Mouse (Mus musculus) forebrain, embryonic 11.5 days (tissue): Measurements from ENCODE around the gene Kcnk4. TPM values are rescaled to one million over a fixed set of nuclear protein-coding genes. Genes with fewer than 3 reads are reported as not detected.
A peak's percentile ranks its signal among the peaks of the same experiment; 100 is the strongest.

ENCODE experiments used
- ATAC-seq: fragments of 200-750 bp; cut with Nextera tagmentation; replicated peaks from 2 replicates; pipeline ENCODE4 v1.8.0; 2017; ENCODE audit warnings: moderate TSS enrichment; ENCODE audit not compliant: low FRiP score
- DNase-seq: peaks from one replicate; pipeline ENCODE4 v3.0.0-alpha.2; 2017; ENCODE audit warnings: low spot score
- H3K27ac ChIP-seq: fragments of 300-500 bp; sonication (generic); 2 replicates; pipeline ENCODE4 v1.5.1; 2014; ENCODE audit warnings: low read depth, low read length
- H3K27me3 ChIP-seq: fragments of 300-500 bp; sonication (generic); 2 replicates; pipeline ENCODE4 v1.6.1; 2014; ENCODE audit warnings: mild to moderate bottlenecking, low read length, mixed read lengths; ENCODE audit not compliant: control insufficient read depth, insufficient read depth
- H3K36me3 ChIP-seq: fragments of 300-500 bp; sonication (generic); 2 replicates; pipeline ENCODE4 v1.6.1; 2014; ENCODE audit warnings: mild to moderate bottlenecking, low read length, moderate library complexity, mixed read lengths; ENCODE audit not compliant: control insufficient read depth, insufficient read depth
- H3K4me1 ChIP-seq: fragments of 300-500 bp; sonication (generic); replicated peaks from 2 replicates; pipeline ENCODE4 v1.6.1; 2014; ENCODE audit warnings: low read length, mixed read lengths; ENCODE audit not compliant: control insufficient read depth, insufficient read depth
- H3K4me2 ChIP-seq: fragments of 300-500 bp; sonication (generic); 2 replicates; pipeline ENCODE4 v1.6.1; 2014; ENCODE audit warnings: low read depth, mild to moderate bottlenecking, low read length, moderate library complexity, mixed read lengths; ENCODE audit not compliant: severe bottlenecking
- H3K4me3 ChIP-seq: fragments of 300-500 bp; sonication (generic); 2 replicates; pipeline ENCODE4 v1.5.1; 2014; ENCODE audit warnings: low read depth, low read length
- H3K9ac ChIP-seq: fragments of 300-500 bp; sonication (generic); 2 replicates; pipeline ENCODE4 v1.6.1; 2014; ENCODE audit warnings: low read length
- H3K9me3 ChIP-seq: fragments of 300-500 bp; sonication (generic); 2 replicates; pipeline ENCODE4 v1.6.1; 2016; ENCODE audit warnings: low read length, mixed read lengths; ENCODE audit not compliant: control insufficient read depth
- WGBS: fragments of 180-500 bp; shearing (Covaris S2); extraction: QIAGEN DNeasy Blood & Tissue Kit; methylation state at CpG from one replicate; pipeline ENCODE4 v1.1.7; 2014; 5-methylcytosine and 5-hydroxymethylcytosine counted together
- polyA plus RNA-seq: library from polyadenylated mRNA; unstranded; fragments of >200 nt; fragmentation: Nextera tagmentation; extraction: Ambion mirVana; gene quantifications from 2 replicates; pipeline ENCODE4 v1.2.1, GENCODE M21; 2014

Gene Kcnk4
- polyA plus RNA-seq, 1 experiment from 2014 or later, result not detected

GRCm38 (mm10) chr19:6924461-6925306 lies 9.6 kb downstream of the Kcnk4 start:
- H3K4me1 ChIP-seq, result peaks cover 21% of the 10 kb centered on the region; the same call in 1 of the 2 replicates
- no peaks in the 10 kb centered on the region for H3K9me3 ChIP-seq
- DNase-seq (peak; percentile 88), ATAC-seq (no peak)
- peak overlapping the region; percentile 5; the same call in 1 of the 2 replicates for H3K4me3 ChIP-seq
- peaks cover 60% of the 10 kb centered on the region for H3K27me3 ChIP-seq
- WGBS, result 4% methylated on average over 39 of the region's 39 CpGs
- 0 out of 2 replicates have a peak overlapping the region, but pooled peaks have one; percentile 15 for H3K4me2 ChIP-seq
- H3K9ac ChIP-seq, result no peak overlapping the region
- no peak overlapping the region for H3K27ac ChIP-seq
- H3K36me3 ChIP-seq, result no peaks in the 10 kb centered on the region

DNA sequence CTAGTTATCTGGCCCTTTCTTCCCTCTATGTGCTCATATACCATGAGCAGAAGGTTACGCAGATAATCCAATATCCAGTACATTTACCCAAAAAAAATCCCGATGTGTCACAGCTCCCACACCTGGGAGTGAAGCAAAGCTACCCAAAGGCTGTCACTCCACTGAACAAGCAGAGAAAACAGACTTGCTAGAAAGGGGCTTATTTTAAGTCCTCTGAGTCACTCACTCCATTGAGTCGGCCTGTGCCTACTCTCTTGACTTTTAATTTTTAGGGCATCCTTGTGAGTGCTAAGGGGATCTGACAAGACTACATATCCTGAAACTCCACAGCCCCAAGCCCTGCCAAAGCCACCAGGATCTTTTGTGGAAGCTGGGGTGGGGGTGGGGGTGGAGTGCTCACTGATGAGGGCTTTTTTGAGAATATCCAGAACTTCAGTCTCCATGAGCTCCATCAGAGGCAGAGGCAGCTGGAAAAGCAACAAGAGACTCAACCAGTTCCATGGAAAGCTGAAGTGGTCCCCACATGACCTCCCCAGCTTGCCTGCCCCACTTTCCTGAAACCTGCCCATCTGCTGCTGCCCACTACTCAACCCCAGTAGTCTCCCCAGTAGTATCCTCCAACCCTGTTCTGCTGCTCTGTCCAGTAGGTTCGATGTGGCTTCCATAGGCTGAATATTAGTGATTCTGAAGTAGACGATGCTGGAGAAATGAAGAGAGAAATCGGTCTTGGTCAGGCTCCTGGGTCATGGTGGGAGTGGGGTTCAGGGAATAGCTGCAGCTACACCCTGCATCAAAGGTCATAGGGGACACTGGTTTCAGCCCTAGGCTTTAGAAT lies 11.2 kb downstream of the Kcnk4 start:
- H3K4me1 ChIP-seq, result peaks cover 21% of the 10 kb centered on the region; the same call in 1 of the 2 replicates
- H3K27me3 ChIP-seq, result peaks cover 55% of the 10 kb centered on the region
- no peak overlapping the region for H3K27ac ChIP-seq
- H3K4me2 ChIP-seq, result no peak overlapping the region
- DNase-seq (no peak), ATAC-seq (no peak)
- 59% methylated on average over 6 of the region's 6 CpGs for whole genome bisulfite sequencing
- H3K36me3 ChIP-seq, result no peaks in the 10 kb centered on the region
- no peak overlapping the region for H3K9ac ChIP-seq
- no peak overlapping the region for H3K4me3 ChIP-seq
- H3K9me3 ChIP-seq, result no peaks in the 10 kb centered on the region

DNA sequence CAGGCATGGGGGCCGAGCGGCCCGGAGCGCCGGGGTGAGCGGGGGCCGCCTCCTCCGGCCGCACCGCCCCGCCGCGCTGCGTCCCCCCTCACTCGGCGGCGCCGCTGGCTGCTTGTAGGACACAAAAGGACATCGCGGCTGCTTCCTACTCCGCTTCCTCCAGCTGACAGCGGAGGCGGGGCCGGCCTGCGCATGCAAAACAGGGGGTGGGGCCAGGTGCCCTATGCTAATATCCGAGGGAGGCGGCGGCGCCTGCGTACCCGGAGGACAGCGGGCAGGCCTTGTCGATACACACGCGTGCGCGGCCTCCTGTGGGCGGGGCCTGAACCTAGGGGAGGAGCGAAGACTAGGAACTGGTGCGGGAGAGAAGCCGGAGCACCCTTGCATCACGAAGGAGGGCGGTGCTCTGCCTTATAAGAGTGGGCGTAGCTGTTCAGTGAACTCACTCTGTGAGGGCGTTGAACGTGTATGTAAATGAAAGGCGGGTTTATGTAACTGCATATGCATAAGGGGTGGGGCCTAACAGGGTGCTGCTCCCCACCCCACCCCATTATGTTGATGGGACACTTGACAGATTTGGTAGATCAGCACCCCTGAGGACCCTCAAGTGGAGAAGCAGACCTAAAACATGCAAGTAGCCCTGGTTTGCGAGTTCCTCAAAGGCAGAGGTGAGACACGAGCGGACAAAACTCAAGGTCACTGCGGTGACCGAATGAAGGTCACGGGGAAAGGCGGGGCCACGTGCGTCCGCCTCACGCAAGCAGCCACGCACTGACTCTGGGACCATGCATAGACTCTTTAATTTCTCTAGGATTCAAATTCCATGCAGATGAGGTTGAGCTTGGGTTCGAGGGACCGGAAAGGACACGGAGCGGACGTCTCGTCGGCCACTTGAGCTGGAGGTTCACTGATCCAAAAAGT lies 12.4 kb downstream of the Kcnk4 start, which contains the start of gene Esrra:
Esrra (minus strand) TSS at position 167 of the 921 bp plus-strand sequence.
- Histone ChIP-seq H3K36me3 (no peaks in the 10 kb centered on the region), H3K4me3 (peak within 1 kb of the TSS; percentile 86), H3K4me2 (peak within 1 kb of the TSS; percentile 64), H3K4me1 (peaks cover 18% of the 10 kb centered on the region; the same call in 1 of the 2 replicates), H3K9ac (peak within 1 kb of the TSS; percentile 86), H3K27me3 (peaks cover 42% of the 10 kb centered on the region), H3K9me3 (no peaks in the 10 kb centered on the region), H3K27ac (peak within 1 kb of the TSS; percentile 72)
- DNase-seq, result peak; percentile 100
- ATAC-seq, result peak; percentile 94
- 1% methylated on average over 47 of the region's 66 CpGs for WGBS

DNA sequence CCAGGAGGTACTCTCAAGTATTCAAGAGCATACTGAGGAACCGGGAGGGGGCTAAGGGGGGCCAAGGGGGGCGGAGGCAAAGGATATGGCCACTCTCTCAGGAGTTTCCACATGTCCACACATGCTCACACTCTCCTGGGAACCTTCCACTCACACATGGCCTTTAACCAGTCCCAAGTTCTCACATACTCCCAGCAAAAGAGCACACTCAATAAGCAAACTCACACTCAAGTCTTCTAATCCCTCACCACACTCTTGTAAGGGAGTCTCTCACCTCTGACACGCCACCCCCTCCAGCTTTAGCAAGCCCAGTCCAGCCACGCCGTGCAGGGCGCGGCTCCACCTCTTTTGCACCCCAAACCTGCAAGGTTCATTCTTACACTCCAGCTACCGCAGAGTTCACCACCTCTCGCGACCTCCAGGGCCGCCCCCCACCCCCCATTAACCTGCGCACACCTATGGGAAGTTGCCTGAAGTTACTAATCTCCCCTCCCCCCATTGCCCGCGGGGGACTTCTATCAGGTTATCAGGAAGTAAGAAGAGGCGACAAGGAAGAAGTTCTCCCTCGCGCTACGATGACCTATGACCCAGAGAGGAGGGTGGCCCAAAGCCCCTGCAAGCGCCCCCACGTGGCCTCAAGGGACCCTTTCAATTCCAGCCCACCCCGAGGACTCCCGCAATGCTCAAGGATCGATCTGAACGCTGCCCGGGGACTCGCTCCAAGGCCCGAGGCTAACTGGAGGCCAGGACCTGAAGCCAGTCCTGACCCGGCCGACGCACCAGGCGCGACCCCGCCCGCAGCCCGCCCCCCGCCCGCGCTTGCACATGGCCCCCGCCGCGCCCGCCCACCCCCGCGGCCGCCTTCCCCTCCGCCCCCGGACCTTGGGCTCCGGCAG lies 13.3 kb downstream of the Kcnk4 start:
- H3K4me1 ChIP-seq, result peaks cover 17% of the 10 kb centered on the region; the same call in 1 of the 2 replicates
- DNase-seq (no peak), ATAC-seq (no peak; the same call in 1 of the 2 replicates)
- H3K36me3 ChIP-seq, result no peaks in the 10 kb centered on the region
- peak overlapping the region; percentile 86 for H3K4me3 ChIP-seq
- no peaks in the 10 kb centered on the region for H3K9me3 ChIP-seq
- H3K9ac ChIP-seq, result peak overlapping the region; percentile 86
- peak overlapping the region; percentile 64 for H3K4me2 ChIP-seq
- H3K27me3 ChIP-seq, result peaks cover 33% of the 10 kb centered on the region
- WGBS, result 2% methylated on average over 39 of the region's 48 CpGs
- H3K27ac ChIP-seq, result peak overlapping the region; percentile 72

GRCm38 (mm10) chr19:6919876-6920740 lies 14.2 kb downstream of the Kcnk4 start:
- peak overlapping the region; percentile 86 for H3K4me3 ChIP-seq
- peak overlapping the region; percentile 64; the same call in 1 of the 2 replicates for H3K4me2 ChIP-seq
- peak; percentile 62 for DNase-seq
- H3K9me3 ChIP-seq, result no peaks in the 10 kb centered on the region
- H3K27ac ChIP-seq, result no peak overlapping the region
- H3K4me1 ChIP-seq, result peaks cover 16% of the 10 kb centered on the region; the same call in 1 of the 2 replicates
- peak overlapping the region; percentile 86; the same call in 1 of the 2 replicates for H3K9ac ChIP-seq
- no peaks in the 10 kb centered on the region for H3K36me3 ChIP-seq
- WGBS, result 46% methylated on average over 7 of the region's 8 CpGs
- H3K27me3 ChIP-seq, result peaks cover 24% of the 10 kb centered on the region
- ATAC-seq, result no peak

GRCm38 (mm10) chr19:6919431-6919830 lies 14.9 kb downstream of the Kcnk4 start:
- ATAC-seq (no peak), DNase-seq (no peak)
- Histone ChIP-seq H3K9me3 (no peaks in the 10 kb centered on the region), H3K9ac (no peak overlapping the region), H3K36me3 (no peaks in the 10 kb centered on the region), H3K27ac (no peak overlapping the region), H3K4me3 (no peak overlapping the region), H3K4me1 (peaks cover 14% of the 10 kb centered on the region; the same call in 1 of the 2 replicates), H3K4me2 (no peak overlapping the region), H3K27me3 (peaks cover 18% of the 10 kb centered on the region)

GRCm38 (mm10) chr19:6918321-6918720 lies 16.0 kb downstream of the Kcnk4 start:
- no peak overlapping the region for H3K27ac ChIP-seq
- H3K36me3 ChIP-seq, result no peaks in the 10 kb centered on the region; the same call in 1 of the 2 replicates
- H3K4me3 ChIP-seq, result no peak overlapping the region
- peak; percentile 31 for DNase-seq
- H3K4me1 ChIP-seq, result peaks cover 14% of the 10 kb centered on the region; the same call in 1 of the 2 replicates
- H3K27me3 ChIP-seq, result peaks cover 9% of the 10 kb centered on the region
- no peaks in the 10 kb centered on the region for H3K9me3 ChIP-seq
- ATAC-seq, result no peak
- no peak overlapping the region for H3K4me2 ChIP-seq
- 93% methylated on average over 4 of the region's 4 CpGs for WGBS
- no peak overlapping the region for H3K9ac ChIP-seq
